Mouse (Mus musculus) midbrain, embryonic 15.5 days (tissue): ENCODE results near the gene Reep3. TPM values are rescaled to one million over a fixed set of nuclear protein-coding genes. Genes with fewer than 3 reads are reported as not detected.

Source experiments
- ATAC-seq: fragments of 200-750 bp; cut with Nextera tagmentation; replicated peaks from 2 replicates; pipeline ENCODE4 v1.8.0; 2017; ENCODE audit warnings: moderate TSS enrichment
- H3K27ac ChIP-seq: fragments of 300-500 bp; sonication (generic); 2 replicates; pipeline ENCODE4 v1.5.1; 2015; ENCODE audit warnings: mild to moderate bottlenecking, inconsistent platforms
- H3K27me3 ChIP-seq: fragments of 300-500 bp; sonication (generic); replicated peaks from 2 replicates; pipeline ENCODE4 v1.6.1; 2015; ENCODE audit warnings: inconsistent platforms
- H3K36me3 ChIP-seq: fragments of 300-500 bp; sonication (generic); replicated peaks from 2 replicates; pipeline ENCODE4 v1.6.1; 2015; ENCODE audit warnings: inconsistent platforms
- H3K4me1 ChIP-seq: fragments of 300-500 bp; sonication (generic); 2 replicates; pipeline ENCODE4 v1.6.1; 2015; ENCODE audit warnings: inconsistent platforms
- H3K4me2 ChIP-seq: fragments of 300-500 bp; sonication (generic); 2 replicates; pipeline ENCODE4 v1.6.1; 2015; ENCODE audit warnings: inconsistent platforms, mild to moderate bottlenecking, moderate library complexity
- H3K4me3 ChIP-seq: fragments of 300-500 bp; sonication (generic); 2 replicates; pipeline ENCODE4 v1.5.1; 2015; ENCODE audit warnings: mild to moderate bottlenecking, inconsistent platforms
- H3K9ac ChIP-seq: fragments of 300-500 bp; sonication (generic); 2 replicates; pipeline ENCODE4 v1.6.1; 2015; ENCODE audit warnings: mild to moderate bottlenecking, inconsistent platforms
- H3K9me3 ChIP-seq: fragments of 300-500 bp; sonication (generic); 2 replicates; pipeline ENCODE4 v1.6.1; 2016; ENCODE audit warnings: inconsistent platforms
- WGBS: fragments of 180-500 bp; shearing (Covaris S2); methylation state at CpG from one replicate; pipeline ENCODE4 v1.1.7; 2015; ENCODE audit warnings: mixed read lengths; 5-methylcytosine and 5-hydroxymethylcytosine counted together
- polyA plus RNA-seq: library from polyadenylated mRNA; unstranded; fragments of >200 nt; fragmentation: Nextera tagmentation; extraction: Ambion mirVana; gene quantifications from 2 replicates; pipeline ENCODE4 v1.2.1, GENCODE M21; 2015

Reep3 gene
- polyA plus RNA-seq = 28.3 and 29.2 TPM in 2 replicates

DNA sequence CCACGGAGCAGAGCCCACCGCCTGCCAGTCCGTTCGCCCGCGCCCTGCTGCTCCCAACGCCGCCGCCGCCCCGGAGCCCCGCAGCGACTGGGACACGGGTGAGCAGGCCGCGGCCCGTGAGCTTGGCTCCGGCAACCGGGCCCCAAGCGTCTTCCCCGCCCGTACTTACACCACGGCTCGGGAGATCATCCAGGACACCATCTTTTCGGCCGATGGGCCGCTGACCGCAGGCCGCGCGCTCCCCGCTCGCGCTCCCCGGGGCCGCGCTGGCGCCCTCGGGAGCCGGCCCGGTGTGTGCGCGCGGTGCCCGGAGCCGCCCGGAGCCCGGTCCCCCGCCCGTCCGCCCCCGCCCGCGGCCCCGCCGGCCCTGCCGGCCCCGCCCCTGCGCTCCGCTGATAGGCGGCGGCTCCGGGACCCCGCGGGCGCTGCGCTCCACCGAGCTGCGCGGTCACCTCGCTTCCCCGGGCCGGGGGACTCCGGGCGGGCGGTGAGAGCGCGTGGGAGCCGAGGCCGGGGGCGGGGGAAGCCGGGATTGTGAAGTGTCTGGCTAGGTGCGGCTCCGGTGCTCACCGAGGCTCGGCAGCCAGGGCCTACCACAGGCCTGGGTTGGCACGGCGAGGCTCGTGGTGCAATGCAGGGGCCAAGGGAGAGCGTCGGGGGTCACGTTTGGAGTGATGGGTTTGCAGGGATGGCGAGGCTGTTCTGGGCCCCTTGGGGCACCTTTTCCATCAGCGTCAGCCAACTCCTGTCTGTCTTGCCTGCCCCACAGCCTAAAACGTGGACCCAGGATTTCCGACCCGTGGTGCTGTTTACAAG is at the start of gene Reep3:
Gene Reep3 (minus strand): TSS at position 325 of the 816 bp plus-strand sequence.
- H3K27ac ChIP-seq = peak within 1 kb of the TSS; percentile 98
- no peaks in the 10 kb centered on the region for H3K36me3 ChIP-seq
- WGBS = 1% methylated on average over 93 of the region's 97 CpGs
- H3K4me3 ChIP-seq = peak within 1 kb of the TSS; percentile 84
- no peaks in the 10 kb centered on the region for H3K9me3 ChIP-seq
- H3K9ac ChIP-seq = peak within 1 kb of the TSS; percentile 94
- H3K4me1 ChIP-seq = peaks cover 56% of the 10 kb centered on the region
- no peaks in the 10 kb centered on the region for H3K27me3 ChIP-seq
- peak within 1 kb of the TSS; percentile 74 for H3K4me2 ChIP-seq
- ATAC-seq = peak; percentile 79

DNA sequence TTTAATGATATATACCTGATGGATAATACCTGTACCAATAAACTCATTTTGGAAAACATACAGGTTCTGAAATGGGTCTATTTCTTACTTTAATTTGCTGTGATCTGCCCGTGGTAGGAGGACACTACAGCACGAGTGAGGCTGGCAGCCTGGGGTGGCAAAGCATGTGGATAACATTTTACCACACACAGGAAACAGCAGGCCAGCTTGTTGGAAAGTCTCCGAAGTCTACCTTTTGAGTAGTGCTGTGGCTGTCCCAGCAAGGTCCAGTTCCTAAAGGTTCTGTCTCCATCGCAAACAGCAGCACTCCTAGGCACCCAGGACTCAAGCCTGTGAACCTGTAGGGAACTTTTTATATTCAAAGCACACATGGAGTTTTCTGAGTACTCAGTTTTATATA is 48.9 kb upstream of the Reep3 start:
- peaks cover 3% of the 10 kb centered on the region; the same call in 1 of the 2 replicates for H3K4me1 ChIP-seq
- no peaks in the 10 kb centered on the region for H3K27me3 ChIP-seq
- H3K9ac ChIP-seq = no peak overlapping the region
- no peaks in the 10 kb centered on the region for H3K9me3 ChIP-seq
- no peaks in the 10 kb centered on the region for H3K36me3 ChIP-seq
- no peak for ATAC-seq
- H3K4me3 ChIP-seq = no peak overlapping the region
- no peak overlapping the region for H3K4me2 ChIP-seq
- no peak overlapping the region for H3K27ac ChIP-seq
- 92% methylated on average over 4 of the region's 4 CpGs for WGBS

DNA sequence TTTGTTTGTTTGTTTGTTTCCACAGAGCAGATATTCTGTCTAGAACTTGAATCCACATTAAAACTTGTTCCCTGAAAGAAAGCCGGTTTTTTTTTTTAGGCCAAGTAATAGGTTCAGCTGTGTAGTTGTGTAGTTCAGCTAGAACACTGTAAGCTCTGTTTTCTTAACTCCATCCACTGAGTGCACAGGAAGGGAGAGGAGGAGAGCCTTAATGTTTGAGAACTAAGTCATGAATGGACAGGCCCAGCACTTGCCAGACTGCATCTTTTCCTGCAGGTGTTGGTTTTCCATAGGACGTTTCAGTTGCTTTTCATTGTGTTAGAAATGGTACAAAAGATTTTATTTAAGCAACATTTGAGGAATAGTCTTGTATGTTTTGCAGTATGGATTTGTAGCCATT is 47.5 kb upstream of the Reep3 start:
- WGBS = 67% methylated on average over 2 of the region's 2 CpGs
- Histone ChIP-seq H3K4me1 (peaks cover 3% of the 10 kb centered on the region; the same call in 1 of the 2 replicates), H3K9ac (no peak overlapping the region), H3K4me2 (no peak overlapping the region), H3K4me3 (no peak overlapping the region), H3K36me3 (no peaks in the 10 kb centered on the region), H3K9me3 (no peaks in the 10 kb centered on the region), H3K27me3 (no peaks in the 10 kb centered on the region), H3K27ac (no peak overlapping the region)
- no peak for ATAC-seq

DNA sequence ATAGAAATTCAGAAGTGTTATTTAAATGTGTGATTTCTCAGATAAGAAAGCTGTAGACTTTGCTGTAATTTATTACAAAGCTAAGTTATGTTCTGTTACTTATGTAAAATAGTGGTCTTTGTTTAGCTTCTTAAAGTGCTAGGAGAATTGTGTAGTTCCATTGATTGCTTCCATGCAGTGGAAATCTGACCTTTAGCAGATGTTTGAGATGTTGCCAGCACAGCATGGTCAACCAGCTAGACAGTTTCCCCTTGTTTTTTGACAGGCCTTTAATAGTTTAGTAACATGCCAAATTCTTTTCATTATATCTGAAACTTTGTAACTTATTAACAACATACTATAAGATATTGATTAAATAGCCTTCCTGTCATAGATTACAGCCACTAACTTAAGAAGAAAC is 46.9 kb upstream of the Reep3 start:
- H3K27ac ChIP-seq = no peak overlapping the region
- no peak overlapping the region for H3K9ac ChIP-seq
- no peak overlapping the region for H3K4me2 ChIP-seq
- no peak overlapping the region for H3K4me3 ChIP-seq
- no peaks in the 10 kb centered on the region for H3K36me3 ChIP-seq
- H3K27me3 ChIP-seq = no peaks in the 10 kb centered on the region
- no peaks in the 10 kb centered on the region for H3K9me3 ChIP-seq
- ATAC-seq = no peak
- H3K4me1 ChIP-seq = peaks cover 3% of the 10 kb centered on the region; the same call in 1 of the 2 replicates

DNA sequence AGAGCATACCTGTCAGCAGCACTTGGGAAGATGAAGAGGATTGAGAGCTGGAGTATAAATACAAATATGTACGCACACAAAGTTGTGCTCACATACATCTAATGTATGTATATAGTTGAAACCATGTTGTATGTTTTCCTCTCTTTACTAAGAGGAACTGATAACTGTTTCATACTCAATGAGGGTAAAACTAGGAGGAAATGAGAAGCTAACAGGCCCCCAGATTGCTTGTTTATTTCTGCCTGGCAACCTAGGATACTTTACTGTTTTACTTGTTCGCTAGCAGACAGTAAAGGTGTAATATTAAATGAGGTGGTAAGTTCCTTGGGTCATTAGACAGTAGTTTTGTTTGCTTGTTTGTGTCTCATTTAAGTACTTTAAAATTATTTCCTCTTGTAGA is 40.7 kb upstream of the Reep3 start:
- no peaks in the 10 kb centered on the region for H3K36me3 ChIP-seq
- 95% methylated on average over 2 of the region's 2 CpGs for WGBS
- no peaks in the 10 kb centered on the region for H3K9me3 ChIP-seq
- no peak overlapping the region for H3K4me3 ChIP-seq
- no peak for ATAC-seq
- no peak overlapping the region for H3K9ac ChIP-seq
- H3K4me2 ChIP-seq = no peak overlapping the region
- no peaks in the 10 kb centered on the region for H3K4me1 ChIP-seq
- H3K27ac ChIP-seq = no peak overlapping the region
- H3K27me3 ChIP-seq = no peaks in the 10 kb centered on the region

DNA sequence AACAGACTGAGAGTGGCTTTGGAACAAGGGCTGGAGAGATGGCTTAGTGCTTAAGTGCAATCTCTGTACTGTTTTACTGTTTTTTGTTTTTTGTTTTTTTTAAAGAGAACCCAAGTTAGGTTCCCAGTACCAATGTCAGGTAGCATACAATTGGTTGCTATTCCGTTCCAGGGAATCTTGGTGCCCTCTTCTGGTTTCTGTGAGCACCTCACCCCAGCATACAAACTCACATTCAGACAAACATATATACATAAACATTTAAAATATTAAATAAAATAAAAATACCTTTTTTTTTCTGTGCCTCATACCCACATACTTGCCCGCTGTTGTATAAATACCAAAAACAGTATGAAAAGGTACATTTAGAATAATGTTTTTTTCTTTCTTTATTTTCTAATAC is 37.6 kb upstream of the Reep3 start:
- H3K4me3 ChIP-seq = no peak overlapping the region
- no peak overlapping the region for H3K27ac ChIP-seq
- no peaks in the 10 kb centered on the region for H3K9me3 ChIP-seq
- H3K4me2 ChIP-seq = no peak overlapping the region
- no peaks in the 10 kb centered on the region for H3K27me3 ChIP-seq
- WGBS = 90% methylated on average over 2 of the region's 2 CpGs
- H3K36me3 ChIP-seq = no peaks in the 10 kb centered on the region
- H3K4me1 ChIP-seq = peaks cover 6% of the 10 kb centered on the region
- ATAC-seq = no peak
- no peak overlapping the region for H3K9ac ChIP-seq

DNA sequence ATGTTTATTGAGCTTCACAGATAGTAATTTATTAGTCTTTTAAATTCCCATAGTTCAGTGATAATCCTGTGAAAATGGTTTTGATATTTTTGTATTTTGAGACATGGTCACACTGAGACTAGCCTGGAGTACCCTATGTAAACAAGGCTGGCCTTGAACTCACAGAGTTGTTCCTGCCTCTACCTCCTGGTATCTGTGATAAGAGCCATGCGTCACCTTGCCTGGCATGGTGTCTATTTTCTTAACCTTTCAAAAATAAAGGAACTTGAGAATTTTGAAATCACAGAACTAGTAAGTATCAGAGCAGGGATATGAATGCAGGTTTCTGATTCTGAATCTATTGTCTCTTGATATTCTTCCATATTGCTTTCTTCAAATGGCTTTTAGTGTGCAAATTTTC is 35.0 kb upstream of the Reep3 start:
- no peak overlapping the region for H3K27ac ChIP-seq
- no peak overlapping the region for H3K4me2 ChIP-seq
- H3K4me3 ChIP-seq = no peak overlapping the region
- H3K9me3 ChIP-seq = no peaks in the 10 kb centered on the region
- ATAC-seq = no peak
- no peaks in the 10 kb centered on the region for H3K27me3 ChIP-seq
- peaks cover 17% of the 10 kb centered on the region for H3K4me1 ChIP-seq
- 87% methylated on average over 1 of the region's 1 CpGs for WGBS
- no peaks in the 10 kb centered on the region for H3K36me3 ChIP-seq
- H3K9ac ChIP-seq = no peak overlapping the region

DNA sequence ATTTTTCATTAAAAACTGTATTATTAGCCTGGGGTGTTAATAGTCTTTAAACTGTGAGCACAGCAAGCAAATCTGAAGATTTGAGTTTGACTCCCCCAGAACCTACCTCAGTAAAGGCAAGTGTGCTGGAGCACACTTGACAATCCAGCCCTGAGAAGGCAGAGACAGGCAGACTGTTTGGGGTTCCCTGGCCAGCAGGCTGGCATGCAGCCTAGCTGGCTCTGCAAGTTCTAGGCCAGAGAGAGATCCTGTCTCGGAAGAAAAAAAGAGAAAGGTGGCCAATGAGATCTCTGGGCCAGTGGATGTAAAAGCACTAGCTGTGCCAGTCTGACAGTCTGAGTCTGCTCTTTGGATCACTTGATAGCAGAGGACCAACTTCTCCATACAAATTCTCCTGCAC is 32.8 kb upstream of the Reep3 start:
- H3K4me2 ChIP-seq = no peak overlapping the region
- no peak for ATAC-seq
- H3K27me3 ChIP-seq = no peaks in the 10 kb centered on the region
- H3K36me3 ChIP-seq = no peaks in the 10 kb centered on the region
- H3K9me3 ChIP-seq = no peaks in the 10 kb centered on the region
- H3K27ac ChIP-seq = no peak overlapping the region
- H3K4me3 ChIP-seq = no peak overlapping the region
- WGBS = 35% methylated on average over 1 of the region's 1 CpGs
- H3K4me1 ChIP-seq = peaks cover 27% of the 10 kb centered on the region
- H3K9ac ChIP-seq = no peak overlapping the region

DNA sequence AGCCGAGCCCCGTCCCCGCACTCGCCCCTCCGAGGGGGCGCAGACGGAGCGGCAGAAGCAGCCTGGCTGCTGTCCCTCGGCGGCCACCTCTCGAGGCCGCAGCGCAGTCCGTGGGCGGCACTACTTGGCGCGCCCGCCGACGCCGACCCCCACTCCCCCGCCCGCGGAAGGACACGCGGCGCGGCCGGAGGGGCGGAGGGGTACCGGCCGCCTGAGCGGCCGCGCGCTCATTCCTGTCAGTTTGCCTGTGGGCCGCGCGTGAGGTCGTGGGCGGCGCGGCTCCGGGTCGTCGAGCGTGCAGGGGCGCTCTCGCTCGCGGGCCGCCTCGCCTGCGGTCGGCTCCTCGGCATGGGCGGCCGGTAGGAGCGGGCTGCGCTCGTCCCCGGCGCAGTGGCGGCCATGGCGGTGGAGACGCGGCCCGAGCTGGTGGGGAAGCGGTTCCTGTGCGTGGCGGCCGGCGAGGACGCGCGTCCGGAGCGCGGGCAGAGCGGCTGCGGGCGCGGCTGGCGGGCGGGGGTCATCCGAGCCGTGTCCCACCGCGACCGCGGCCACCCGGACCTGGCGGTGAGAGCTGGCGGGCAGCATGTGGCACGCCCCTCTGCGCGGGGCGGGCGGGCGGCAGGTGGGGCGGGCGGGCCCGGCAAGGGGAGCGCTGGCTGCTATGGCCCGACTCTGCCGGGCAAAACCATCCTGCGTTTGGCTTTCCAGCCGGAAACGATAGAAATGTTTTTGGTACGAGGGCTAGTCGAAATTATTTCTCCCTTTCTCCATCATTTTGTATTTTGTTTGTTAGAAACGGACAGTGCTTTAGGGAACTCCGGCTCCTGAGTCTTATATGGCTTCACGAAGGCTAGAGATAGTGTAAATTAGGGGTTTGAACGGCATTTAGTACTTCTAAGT is 30.4 kb upstream of the Reep3 start:
- no peaks in the 10 kb centered on the region for H3K27me3 ChIP-seq
- peak overlapping the region; percentile 88 for H3K4me2 ChIP-seq
- peak overlapping the region; percentile 86 for H3K27ac ChIP-seq
- H3K36me3 ChIP-seq = no peaks in the 10 kb centered on the region
- H3K9ac ChIP-seq = peak overlapping the region; percentile 74
- H3K4me3 ChIP-seq = peak overlapping the region; percentile 57
- under 1% methylated on average over 115 of the region's 115 CpGs for WGBS
- H3K4me1 ChIP-seq = peaks cover 27% of the 10 kb centered on the region
- ATAC-seq = peak; percentile 84
- H3K9me3 ChIP-seq = no peaks in the 10 kb centered on the region

DNA sequence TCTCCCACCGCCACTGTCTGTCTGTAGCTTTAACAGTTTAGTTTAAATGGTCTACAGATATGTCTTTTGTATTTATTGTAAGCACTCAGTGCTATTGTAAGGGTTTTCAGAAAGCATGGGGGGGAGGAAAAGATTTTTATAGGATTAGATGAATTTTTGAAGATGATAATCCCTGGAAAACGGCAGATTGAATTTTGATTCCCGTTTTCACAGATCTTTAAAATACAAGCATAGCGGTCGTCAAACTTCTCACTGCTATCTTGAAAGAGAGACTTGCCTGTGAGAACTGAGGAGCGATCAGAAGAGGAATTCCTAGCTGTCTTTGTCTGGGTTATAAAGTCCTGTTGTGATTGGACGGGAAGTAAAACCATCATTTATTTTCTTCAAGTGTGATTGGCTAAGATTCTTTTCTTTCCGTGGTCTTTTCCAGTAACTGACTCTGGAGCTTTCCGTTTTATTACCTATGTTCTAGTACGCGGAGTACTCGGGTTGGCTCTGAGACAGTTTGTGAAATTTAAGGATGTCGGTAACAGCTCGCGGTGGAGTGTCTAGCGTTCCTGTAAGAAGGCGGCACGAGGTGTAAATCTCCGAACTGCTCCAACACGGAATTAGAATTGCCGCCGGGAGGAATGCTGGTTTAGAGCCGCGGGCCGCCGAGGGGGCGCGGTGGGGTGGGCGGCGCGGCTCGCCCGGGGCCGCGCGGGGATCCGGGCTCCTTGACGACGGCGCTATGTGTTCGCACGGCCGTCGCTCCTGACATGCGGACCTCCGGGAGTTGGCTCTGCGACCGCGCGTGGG is 29.5 kb upstream of the Reep3 start:
- peak overlapping the region; percentile 74 for H3K9ac ChIP-seq
- peak overlapping the region; percentile 88 for H3K4me2 ChIP-seq
- peaks cover 26% of the 10 kb centered on the region for H3K4me1 ChIP-seq
- WGBS = under 1% methylated on average over 50 of the region's 50 CpGs
- ATAC-seq = peak; percentile 75
- H3K27me3 ChIP-seq = no peaks in the 10 kb centered on the region
- no peaks in the 10 kb centered on the region for H3K36me3 ChIP-seq
- H3K9me3 ChIP-seq = no peaks in the 10 kb centered on the region
- peak overlapping the region; percentile 86 for H3K27ac ChIP-seq
- peak overlapping the region; percentile 57 for H3K4me3 ChIP-seq

DNA sequence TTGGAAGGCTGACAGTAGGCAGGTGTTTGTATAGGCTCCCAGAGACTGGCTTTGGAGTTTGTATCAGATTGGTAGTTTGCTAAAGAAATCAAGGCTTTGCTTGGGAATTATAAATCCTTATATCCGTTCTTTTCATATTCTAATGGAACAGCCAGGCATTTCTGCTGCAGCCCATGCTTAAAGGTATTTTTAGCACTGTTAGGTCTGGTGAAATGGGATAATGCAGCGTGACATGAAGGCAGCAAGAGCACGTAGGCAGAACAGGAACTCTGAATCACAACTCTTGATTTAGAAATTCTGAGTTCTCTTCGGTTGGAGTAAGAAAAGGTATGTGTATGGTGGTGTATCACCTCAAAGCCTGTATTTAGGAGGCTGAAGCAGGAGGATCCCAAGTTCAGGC is 27.4 kb upstream of the Reep3 start:
- H3K9me3 ChIP-seq = no peaks in the 10 kb centered on the region
- H3K4me1 ChIP-seq = peaks cover 21% of the 10 kb centered on the region
- WGBS = 70% methylated on average over 4 of the region's 4 CpGs

DNA sequence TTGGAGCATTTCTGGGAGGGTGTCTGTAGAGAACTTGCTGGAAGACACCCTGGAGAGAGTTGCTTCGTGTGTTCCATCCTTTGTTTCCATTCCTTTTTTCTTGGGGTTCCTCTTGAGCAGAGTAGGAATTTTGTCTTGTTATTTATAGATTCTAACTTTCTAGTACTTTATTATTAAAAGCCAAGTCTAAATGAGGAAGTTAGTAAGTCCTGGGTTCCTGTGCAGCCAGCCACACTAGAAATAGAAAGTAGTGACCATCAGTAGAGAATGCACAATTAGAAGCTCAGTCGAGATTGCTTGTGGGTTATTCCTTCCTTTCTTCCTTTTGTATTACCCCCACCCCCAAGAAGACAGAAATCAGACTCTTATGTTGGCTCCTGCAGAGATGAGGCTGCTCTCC is 27.0 kb upstream of the Reep3 start:
- WGBS = 49% methylated on average over 2 of the region's 2 CpGs
- Histone ChIP-seq H3K9ac (no peak overlapping the region), H3K4me3 (no peak overlapping the region), H3K4me2 (no peak overlapping the region), H3K4me1 (peaks cover 23% of the 10 kb centered on the region), H3K27me3 (no peaks in the 10 kb centered on the region), H3K36me3 (no peaks in the 10 kb centered on the region), H3K27ac (no peak overlapping the region), H3K9me3 (no peaks in the 10 kb centered on the region)
- no peak for ATAC-seq

More for the DNA sequence above, 27.4 kb upstream of the Reep3 start:
- no peaks in the 10 kb centered on the region for H3K27me3 ChIP-seq
- H3K9ac ChIP-seq = no peak overlapping the region
- no peak overlapping the region for H3K4me3 ChIP-seq
- no peak overlapping the region for H3K27ac ChIP-seq
- no peak for ATAC-seq
- H3K4me2 ChIP-seq = no peak overlapping the region
- H3K36me3 ChIP-seq = no peaks in the 10 kb centered on the region
